Mouse (Mus musculus) forebrain, embryonic 10.5 days (tissue): ENCODE data around the gene Parg. TPM values are rescaled to one million over a fixed set of nuclear protein-coding genes. Genes with fewer than 3 reads are reported as not detected.

Source experiments
- DNase-seq: peaks from one replicate; pipeline ENCODE4 v3.0.0-alpha.2; 2017; ENCODE audit warnings: low spot score; ENCODE audit errors: extremely low spot score
- H3K27ac ChIP-seq: fragments of 300-500 bp; sonication (generic); 2 replicates; pipeline ENCODE4 v1.5.1; 2016; ENCODE audit warnings: mild to moderate bottlenecking
- H3K27me3 ChIP-seq: fragments of 300-500 bp; sonication (generic); 2 replicates; pipeline ENCODE4 v1.6.1; 2016; ENCODE audit warnings: mild to moderate bottlenecking; ENCODE audit not compliant: poor library complexity, severe bottlenecking
- H3K36me3 ChIP-seq: fragments of 300-500 bp; sonication (generic); replicated peaks from 2 replicates; pipeline ENCODE4 v1.6.1; 2016; ENCODE audit warnings: mild to moderate bottlenecking, moderate library complexity
- H3K4me1 ChIP-seq: fragments of 300-500 bp; sonication (generic); 2 replicates; pipeline ENCODE4 v1.6.1; 2016
- H3K4me3 ChIP-seq: fragments of 300-500 bp; sonication (generic); 2 replicates; pipeline ENCODE4 v1.5.1; 2016; ENCODE audit warnings: mild to moderate bottlenecking, moderate library complexity
- H3K9me3 ChIP-seq: fragments of 300-500 bp; sonication (generic); 2 replicates; pipeline ENCODE4 v1.6.1; 2016; ENCODE audit warnings: mild to moderate bottlenecking, moderate library complexity
- WGBS: fragments of 180-500 bp; shearing (Covaris S2); methylation state at CpG from one replicate; pipeline ENCODE4 v1.1.7; 2016; 5-methylcytosine and 5-hydroxymethylcytosine counted together
- polyA plus RNA-seq: library from polyadenylated mRNA; unstranded; fragments of >200 nt; fragmentation: Nextera tagmentation; extraction: Ambion mirVana; gene quantifications from 2 replicates; pipeline ENCODE4 v1.2.1, GENCODE M21; 2016

The Parg gene
- 45.2 and 51.9 TPM in 2 replicates for polyA plus RNA-seq

- Histone ChIP-seq H3K36me3 (peaks cover 39% of the 10 kb centered on the region), H3K27ac (peak within 1 kb of the TSS; percentile 90), H3K27me3 (no peaks in the 10 kb centered on the region), H3K9me3 (peaks cover 7% of the 10 kb centered on the region), H3K4me3 (peak within 1 kb of the TSS; percentile 98), H3K4me1 (peaks cover 26% of the 10 kb centered on the region)
- WGBS: under 1% methylated on average over 77 of the region's 77 CpGs
- DNase-seq: peak; percentile 89
These were observed at the start of gene Parg, which contains the start of gene Timm23 for GRCm38 (mm10) chr14:32201791-32202451. Gene Parg (plus strand): TSS chr14:32201949. Gene Timm23 (minus strand): TSS chr14:32201898.

- no peak overlapping the region for H3K27ac ChIP-seq
- 92% methylated on average over 18 of the region's 18 CpGs for WGBS
- no peak overlapping the region for H3K4me3 ChIP-seq
- H3K4me1 ChIP-seq: no peaks in the 10 kb centered on the region
- H3K36me3 ChIP-seq: no peaks in the 10 kb centered on the region
- H3K27me3 ChIP-seq: no peaks in the 10 kb centered on the region
- no peak for DNase-seq
- H3K9me3 ChIP-seq: peaks cover 8% of the 10 kb centered on the region; the same call in 1 of the 2 replicates
These were observed 49.3 kb upstream of the Parg start for GRCm38 (mm10) chr14:32152243-32152965.

GRCm38 (mm10) chr14:32153156-32153555 lies 48.6 kb upstream of the Parg start:
- 89% methylated on average over 2 of the region's 2 CpGs for WGBS
- no peak overlapping the region for H3K27ac ChIP-seq
- no peaks in the 10 kb centered on the region for H3K36me3 ChIP-seq
- no peak overlapping the region for H3K4me3 ChIP-seq
- H3K9me3 ChIP-seq: peaks cover 2% of the 10 kb centered on the region; the same call in 1 of the 2 replicates
- no peaks in the 10 kb centered on the region for H3K27me3 ChIP-seq
- DNase-seq: no peak
- H3K4me1 ChIP-seq: no peaks in the 10 kb centered on the region

GRCm38 (mm10) chr14:32154758-32155157 lies 47.0 kb upstream of the Parg start:
- no peak overlapping the region for H3K4me3 ChIP-seq
- no peak for DNase-seq
- H3K27ac ChIP-seq: no peak overlapping the region
- no peaks in the 10 kb centered on the region for H3K27me3 ChIP-seq
- H3K9me3 ChIP-seq: no peaks in the 10 kb centered on the region
- peaks cover 5% of the 10 kb centered on the region for H3K4me1 ChIP-seq
- WGBS: 87% methylated on average over 6 of the region's 6 CpGs
- no peaks in the 10 kb centered on the region for H3K36me3 ChIP-seq

- DNase-seq: no peak
- H3K4me3 ChIP-seq: peak overlapping the region; percentile 91
- no peaks in the 10 kb centered on the region for H3K9me3 ChIP-seq
- WGBS: 31% methylated on average over 4 of the region's 4 CpGs
- H3K36me3 ChIP-seq: no peaks in the 10 kb centered on the region
- H3K27ac ChIP-seq: peak overlapping the region; percentile 92
- H3K27me3 ChIP-seq: no peaks in the 10 kb centered on the region
- H3K4me1 ChIP-seq: peaks cover 21% of the 10 kb centered on the region
These were observed 42.5 kb upstream of the Parg start for GRCm38 (mm10) chr14:32159150-32159670.

GRCm38 (mm10) chr14:32159690-32160246 lies 42.0 kb upstream of the Parg start, which contains the start of gene Ncoa4:
Gene Ncoa4 (plus strand): TSS chr14:32159865.
- H3K27ac ChIP-seq: peak within 1 kb of the TSS; percentile 92
- H3K4me1 ChIP-seq: peaks cover 24% of the 10 kb centered on the region
- under 1% methylated on average over 40 of the region's 40 CpGs for WGBS
- no peaks in the 10 kb centered on the region for H3K36me3 ChIP-seq
- no peaks in the 10 kb centered on the region for H3K27me3 ChIP-seq
- peak; percentile 98 for DNase-seq
- peak within 1 kb of the TSS; percentile 91 for H3K4me3 ChIP-seq
- H3K9me3 ChIP-seq: no peaks in the 10 kb centered on the region

GRCm38 (mm10) chr14:32160563-32160962 lies 41.2 kb upstream of the Parg start:
- Histone ChIP-seq H3K4me3 (peak overlapping the region; percentile 91), H3K4me1 (peaks cover 32% of the 10 kb centered on the region), H3K27me3 (no peaks in the 10 kb centered on the region), H3K9me3 (no peaks in the 10 kb centered on the region), H3K36me3 (no peaks in the 10 kb centered on the region), H3K27ac (peak overlapping the region; percentile 92)
- no peak for DNase-seq
- WGBS: 41% methylated on average over 7 of the region's 7 CpGs

GRCm38 (mm10) chr14:32161090-32161885 lies 40.5 kb upstream of the Parg start:
- no peaks in the 10 kb centered on the region for H3K9me3 ChIP-seq
- peaks cover 36% of the 10 kb centered on the region for H3K4me1 ChIP-seq
- no peaks in the 10 kb centered on the region for H3K27me3 ChIP-seq
- WGBS: 88% methylated on average over 12 of the region's 12 CpGs
- peak overlapping the region; percentile 91 for H3K4me3 ChIP-seq
- DNase-seq: no peak
- no peak overlapping the region for H3K27ac ChIP-seq
- no peaks in the 10 kb centered on the region for H3K36me3 ChIP-seq

GRCm38 (mm10) chr14:32162231-32162630 lies 39.5 kb upstream of the Parg start:
- no peak for DNase-seq
- no peaks in the 10 kb centered on the region for H3K27me3 ChIP-seq

GRCm38 (mm10) chr14:32163203-32163888 lies 38.4 kb upstream of the Parg start:
- H3K4me3 ChIP-seq: no peak overlapping the region
- no peaks in the 10 kb centered on the region for H3K36me3 ChIP-seq
- no peak overlapping the region for H3K27ac ChIP-seq
- no peaks in the 10 kb centered on the region for H3K9me3 ChIP-seq
- DNase-seq: no peak
- no peaks in the 10 kb centered on the region for H3K27me3 ChIP-seq
- WGBS: 93% methylated on average over 11 of the region's 11 CpGs
- peaks cover 38% of the 10 kb centered on the region for H3K4me1 ChIP-seq

More at GRCm38 (mm10) chr14:32162231-32162630, 39.5 kb upstream of the Parg start:
- Histone ChIP-seq H3K36me3 (no peaks in the 10 kb centered on the region), H3K27ac (no peak overlapping the region), H3K4me3 (no peak overlapping the region), H3K9me3 (no peaks in the 10 kb centered on the region), H3K4me1 (peaks cover 36% of the 10 kb centered on the region)
- WGBS: 95% methylated on average over 5 of the region's 5 CpGs

- peak overlapping the region; percentile 65; the same call in 1 of the 2 replicates for H3K4me3 ChIP-seq
- H3K36me3 ChIP-seq: no peaks in the 10 kb centered on the region
- peaks cover 39% of the 10 kb centered on the region for H3K4me1 ChIP-seq
- WGBS: 83% methylated on average over 8 of the region's 8 CpGs
- no peak for DNase-seq
- H3K27ac ChIP-seq: no peak overlapping the region
- no peaks in the 10 kb centered on the region for H3K27me3 ChIP-seq
- no peaks in the 10 kb centered on the region for H3K9me3 ChIP-seq
These were observed 37.3 kb upstream of the Parg start for GRCm38 (mm10) chr14:32164173-32165051.
